Mouse (Mus musculus): ENCODE data around the gene Ankrd65.

Gene Ankrd65

DNA sequence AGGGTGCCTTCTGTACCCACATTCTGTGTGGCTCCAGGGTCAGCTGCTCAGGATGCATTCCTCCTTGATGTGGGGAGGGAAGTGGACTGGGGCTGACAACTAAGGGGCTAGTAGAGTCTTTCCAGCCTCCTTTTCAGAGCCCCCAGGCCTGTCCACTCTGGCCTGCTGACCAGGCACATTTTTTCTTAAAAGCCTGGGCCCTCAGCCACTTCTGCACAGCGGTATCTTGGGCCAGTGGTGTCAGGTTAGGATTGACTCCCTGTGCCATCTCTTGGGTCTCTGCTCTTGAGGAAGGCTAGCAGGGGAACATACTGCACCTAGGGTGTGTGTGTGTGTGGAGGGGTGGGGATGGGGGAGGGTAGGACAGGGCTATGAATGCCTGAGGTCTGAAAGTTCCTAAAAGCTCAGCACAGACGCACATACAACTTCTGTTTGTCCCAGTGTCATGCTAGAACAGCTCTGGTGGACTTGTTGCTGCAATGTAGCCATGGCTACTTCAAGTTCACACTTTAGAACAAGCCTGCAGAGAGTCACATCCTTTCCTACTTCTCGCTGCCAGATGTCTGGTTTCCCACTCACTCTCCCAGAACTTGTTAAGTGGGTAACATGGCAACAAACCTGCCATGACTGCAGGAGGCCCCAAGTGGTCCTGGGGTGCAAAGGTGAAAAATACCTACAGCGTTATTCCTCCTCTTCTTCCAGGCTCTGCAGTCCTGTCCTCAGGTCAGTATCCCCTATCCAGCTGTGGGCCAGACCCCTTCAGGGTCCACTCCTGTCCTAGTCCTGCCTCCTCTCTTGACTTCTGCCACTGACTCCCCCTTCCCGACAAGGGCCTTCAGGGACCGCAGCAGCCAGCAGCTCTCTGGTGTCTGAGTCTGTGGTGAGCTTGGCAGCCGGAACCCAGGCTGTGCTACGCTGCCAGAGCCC lies 50.1 kb downstream of the Ankrd65 start:
- no peaks in the 10 kb centered on the region for H3K27me3 ChIP-seq (ENCODE audit: control insufficient read depth, insufficient read depth, low read length, poor library complexity, severe bottlenecking)
- no peak for DNase-seq (ENCODE audit: low read depth, low spot score)

DNA sequence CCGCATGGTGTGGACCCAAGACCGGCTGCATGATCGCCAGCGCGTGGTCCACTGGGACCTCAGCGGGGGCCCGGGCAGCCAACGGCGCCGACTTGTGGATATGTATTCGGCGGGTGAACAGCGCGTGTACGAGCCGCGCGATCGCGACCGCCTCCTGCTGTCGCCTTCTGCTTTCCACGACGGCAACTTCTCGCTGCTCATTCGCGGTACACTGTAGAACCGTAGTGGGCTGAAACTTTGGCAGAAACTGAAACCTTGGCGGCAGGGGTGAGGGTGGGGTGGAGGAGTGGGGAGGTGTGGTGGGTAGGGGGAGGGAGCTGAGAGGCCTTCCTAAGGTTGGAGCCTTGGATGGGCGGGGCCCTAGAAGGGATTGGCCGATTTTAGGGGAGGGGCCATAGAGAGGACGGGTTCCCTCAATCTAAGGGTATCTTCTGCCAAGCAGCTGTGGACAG lies 50.8 kb downstream of the Ankrd65 start:
- Histone ChIP-seq H3K36me3 (ENCODE audit: control insufficient read depth, insufficient read depth, low read length, poor library complexity, severe bottlenecking) (no peaks in the 10 kb centered on the region), H3K27me3 (ENCODE audit: control insufficient read depth, insufficient read depth, low read length, poor library complexity, severe bottlenecking) (no peaks in the 10 kb centered on the region)
- peak; percentile 85 for DNase-seq (ENCODE audit: low read depth, low spot score)

More for the DNA sequence above, 50.1 kb downstream of the Ankrd65 start:
- no peaks in the 10 kb centered on the region for H3K36me3 ChIP-seq (ENCODE audit: control insufficient read depth, insufficient read depth, low read length, poor library complexity, severe bottlenecking)

DNA sequence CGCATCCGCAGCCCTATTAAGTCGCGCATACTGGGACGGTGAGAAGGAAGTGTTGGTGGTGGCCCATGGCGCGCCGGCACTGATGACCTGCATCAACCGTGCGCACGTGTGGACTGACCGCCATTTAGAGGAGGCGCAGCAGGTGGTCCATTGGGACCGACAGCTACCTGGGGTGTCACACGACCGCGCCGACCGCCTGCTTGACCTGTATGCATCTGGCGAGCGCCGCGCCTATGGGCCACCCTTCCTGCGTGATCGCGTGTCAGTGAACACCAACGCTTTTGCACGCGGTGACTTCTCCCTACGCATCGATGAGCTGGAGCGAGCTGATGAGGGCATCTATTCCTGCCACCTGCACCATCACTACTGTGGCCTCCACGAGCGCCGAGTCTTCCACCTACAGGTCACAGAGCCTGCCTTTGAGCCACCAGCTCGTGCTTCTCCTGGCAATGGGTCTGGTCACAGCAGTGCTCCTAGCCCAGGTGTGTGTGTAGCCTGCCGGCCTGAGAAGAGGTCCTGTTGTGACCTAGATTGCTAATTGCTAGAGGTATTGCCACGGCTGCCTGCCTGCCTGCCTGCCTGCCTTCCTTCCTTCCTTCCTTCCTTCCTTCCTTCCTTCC lies 51.5 kb downstream of the Ankrd65 start:
- H3K27me3 ChIP-seq (ENCODE audit: control insufficient read depth, insufficient read depth, low read length, poor library complexity, severe bottlenecking), result no peaks in the 10 kb centered on the region
- H3K36me3 ChIP-seq (ENCODE audit: control insufficient read depth, insufficient read depth, low read length, poor library complexity, severe bottlenecking), result no peaks in the 10 kb centered on the region
- DNase-seq (ENCODE audit: low read depth, low spot score), result peak; percentile 64

DNA sequence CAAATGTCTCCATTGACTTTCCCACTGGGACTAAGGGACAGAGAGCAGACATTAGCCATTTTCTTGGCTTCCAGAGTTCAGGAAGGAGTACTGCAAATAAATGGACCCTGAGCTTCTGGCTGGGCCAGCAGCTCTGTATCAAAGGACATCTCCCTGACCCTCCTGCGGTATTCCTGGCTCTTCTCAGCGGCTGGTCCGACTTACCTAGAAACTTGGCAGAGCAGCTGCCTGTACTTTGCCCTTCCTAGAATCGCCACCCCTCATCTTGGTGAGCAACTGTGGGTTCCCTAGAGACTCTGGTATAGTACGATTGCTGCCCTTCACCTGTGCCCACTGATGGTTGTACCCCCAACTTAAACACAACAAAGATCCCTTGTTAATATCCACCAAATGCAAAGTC lies 53.0 kb downstream of the Ankrd65 start:
- no peak for DNase-seq (ENCODE audit: low read depth, low spot score)
- H3K36me3 ChIP-seq (ENCODE audit: control insufficient read depth, insufficient read depth, low read length, poor library complexity, severe bottlenecking), result no peaks in the 10 kb centered on the region
- no peaks in the 10 kb centered on the region for H3K27me3 ChIP-seq (ENCODE audit: control insufficient read depth, insufficient read depth, low read length, poor library complexity, severe bottlenecking)

DNA sequence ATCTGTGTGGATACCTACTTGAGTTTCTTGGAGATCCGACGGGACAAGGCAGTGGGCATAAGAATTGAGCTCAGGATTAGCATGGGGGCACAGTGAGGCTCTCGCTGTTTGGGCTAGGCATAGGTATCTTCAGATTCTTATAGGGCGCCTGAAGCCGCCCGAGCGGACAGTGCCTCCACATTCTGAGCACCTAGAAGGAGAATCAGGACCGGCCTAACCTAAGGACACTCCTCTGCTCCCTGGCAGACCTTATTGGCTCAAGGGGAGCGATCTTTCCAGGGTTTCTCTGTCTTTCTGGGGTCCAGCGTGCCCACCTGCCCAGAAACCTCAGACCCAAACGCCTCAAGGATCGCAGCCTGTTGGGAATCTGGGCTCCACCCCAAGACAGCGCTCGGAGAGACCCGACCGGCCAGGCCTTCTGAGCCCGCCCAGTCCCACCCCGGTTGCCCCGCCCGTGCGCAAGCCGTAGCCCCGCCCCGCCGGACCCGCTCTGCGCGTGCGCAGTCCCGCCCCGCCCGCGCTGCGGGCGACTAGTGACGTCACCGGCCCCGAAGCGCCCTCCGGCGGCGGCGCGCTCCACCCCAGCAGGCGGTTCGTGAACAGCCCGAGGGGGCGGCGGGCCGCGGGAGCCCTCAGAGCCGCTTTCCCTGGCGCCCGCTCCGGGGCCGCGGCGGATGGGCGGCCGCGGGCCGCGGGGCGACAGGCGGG lies 56.8 kb downstream of the Ankrd65 start, which contains the start of gene Dvl1:
Gene Dvl1 (plus strand): TSS at position 532 of the 708 bp plus-strand sequence.
- peak; percentile 95 for DNase-seq (ENCODE audit: low read depth, low spot score)
- no peaks in the 10 kb centered on the region for H3K36me3 ChIP-seq (ENCODE audit: control insufficient read depth, insufficient read depth, low read length, poor library complexity, severe bottlenecking)
- no peaks in the 10 kb centered on the region for H3K27me3 ChIP-seq (ENCODE audit: control insufficient read depth, insufficient read depth, low read length, poor library complexity, severe bottlenecking)

DNA sequence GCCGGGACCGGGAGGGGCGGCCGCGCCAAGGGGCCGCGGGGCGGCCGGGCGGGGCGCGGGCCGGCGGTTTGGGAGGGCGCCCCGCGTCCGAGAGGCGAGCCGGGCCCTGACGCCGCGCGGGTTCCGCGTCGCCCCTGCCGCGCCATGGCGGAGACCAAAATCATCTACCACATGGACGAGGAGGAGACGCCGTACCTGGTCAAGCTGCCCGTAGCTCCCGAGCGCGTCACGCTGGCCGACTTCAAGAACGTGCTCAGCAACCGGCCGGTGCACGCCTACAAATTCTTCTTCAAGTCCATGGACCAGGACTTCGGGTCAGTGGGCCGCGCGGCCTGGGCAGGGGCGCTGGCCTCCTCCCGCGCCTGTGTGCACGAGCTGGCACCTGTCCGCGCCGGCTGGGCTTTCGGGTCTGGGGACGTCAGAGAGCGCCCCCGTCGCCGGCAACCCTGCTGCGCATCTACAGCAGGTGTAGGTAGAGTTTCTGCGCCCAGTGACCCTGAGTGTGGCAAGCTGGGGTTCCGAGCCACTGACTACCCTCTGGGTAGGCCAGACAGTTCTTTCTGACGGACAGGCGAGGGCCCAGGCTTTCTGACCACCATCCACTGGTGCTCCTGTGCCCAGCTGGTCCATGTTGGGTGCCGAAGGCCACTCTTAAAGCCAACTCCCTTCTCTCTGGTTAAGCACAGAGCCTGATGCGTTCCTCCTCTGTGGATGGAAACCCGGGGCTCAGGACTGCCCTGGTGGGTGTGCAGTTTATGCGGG lies 57.5 kb downstream of the Ankrd65 start:
- Histone ChIP-seq H3K36me3 (ENCODE audit: control insufficient read depth, insufficient read depth, low read length, poor library complexity, severe bottlenecking) (no peaks in the 10 kb centered on the region), H3K27me3 (ENCODE audit: control insufficient read depth, insufficient read depth, low read length, poor library complexity, severe bottlenecking) (no peaks in the 10 kb centered on the region)
- peak; percentile 55 for DNase-seq (ENCODE audit: low read depth, low spot score)

DNA sequence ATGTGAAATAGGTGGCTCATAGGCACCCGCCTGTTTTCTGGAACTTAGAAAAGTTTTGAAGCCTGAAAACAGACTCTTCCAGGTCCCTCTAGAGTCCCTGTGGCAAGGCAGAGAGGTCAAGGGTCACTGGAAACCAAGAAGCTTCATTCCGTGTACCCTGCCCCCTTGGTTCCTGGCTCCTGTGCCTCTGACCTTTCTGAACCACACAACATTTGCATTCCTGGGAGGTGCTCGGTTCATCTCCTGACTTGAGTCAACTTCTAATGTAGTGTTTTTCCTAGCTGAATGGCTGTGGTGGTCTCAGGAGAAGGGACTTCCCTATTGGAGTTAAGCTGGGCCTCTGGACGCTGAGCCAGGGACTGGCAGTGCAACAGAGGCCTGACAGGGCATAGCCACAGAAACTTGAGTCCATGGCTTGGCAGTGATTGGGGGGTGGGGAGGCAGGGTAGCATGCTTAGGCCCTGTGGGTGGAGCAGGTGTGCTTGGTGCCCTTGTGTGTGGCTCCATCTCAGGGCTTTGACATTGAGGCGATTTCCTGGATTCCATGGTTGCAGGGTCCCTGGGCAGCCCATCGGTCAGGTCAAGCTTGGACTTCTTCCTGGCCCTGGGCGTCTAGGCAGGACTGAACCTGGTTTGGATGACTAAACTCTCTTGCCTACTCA lies 58.3 kb downstream of the Ankrd65 start:
- DNase-seq (ENCODE audit: low read depth, low spot score), result no peak
- Histone ChIP-seq H3K36me3 (ENCODE audit: control insufficient read depth, insufficient read depth, low read length, poor library complexity, severe bottlenecking) (no peaks in the 10 kb centered on the region), H3K27me3 (ENCODE audit: control insufficient read depth, insufficient read depth, low read length, poor library complexity, severe bottlenecking) (no peaks in the 10 kb centered on the region)
